In the genomic region with DNA sequence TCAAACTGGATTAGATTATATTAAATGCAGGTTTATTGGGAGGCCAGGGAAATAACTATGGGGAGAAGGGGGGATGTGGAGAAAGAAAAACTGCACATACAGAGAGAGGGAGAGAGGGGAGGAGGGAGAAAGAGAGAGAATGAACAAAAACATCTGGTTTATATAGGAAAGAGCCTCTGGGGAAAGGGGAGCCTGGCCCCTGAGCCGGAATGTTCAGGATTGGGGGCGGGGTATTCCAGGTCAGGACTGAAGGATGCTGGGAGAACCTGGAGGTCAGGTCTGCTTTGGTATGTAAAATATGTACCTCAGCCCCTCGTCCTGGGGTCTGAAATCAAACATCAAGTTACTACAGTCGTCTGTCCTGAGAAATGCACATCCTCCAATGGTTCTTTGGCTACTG, we compare ENCODE assay signal across 15 mouse cellular contexts.
"Had no signal": no experiment of that assay in that cellular context is flagged by ENCODE, and none has a peak within 500 bp of the region (broad histone marks: within the 10 kb centered on the region; RNA-seq: fewer than 3 reads in every experiment).

No protein-coding gene starts in this region.

- H3K4me3 ChIP-seq: layer of hippocampus, adult 2 months; liver, embryonic 15.5 days; midbrain, embryonic 10.5 days; myocyte; neural tube, embryonic 15.5 days had no signal

- ATAC-seq: lung, postnatal 0 days had no signal

- H3K27me3 ChIP-seq: neural tube, embryonic 15.5 days had no signal

- H3K9ac ChIP-seq: liver, embryonic 15.5 days; neural tube, embryonic 15.5 days had no signal

- H3K36me3 ChIP-seq: liver, embryonic 15.5 days; midbrain, embryonic 10.5 days; neural tube, embryonic 15.5 days had no signal

- H3K4me2 ChIP-seq: liver, embryonic 11.5 days; liver, embryonic 15.5 days; neural tube, embryonic 15.5 days had no signal

- H3K9me3 ChIP-seq: liver, embryonic 15.5 days; midbrain, embryonic 10.5 days; neural tube, embryonic 15.5 days had no signal

- DNase-seq: kidney, postnatal 10 days; kidney, postnatal 4 days; lung, adult 2 months; lung, postnatal 36 days; midbrain, embryonic 14.5 days; right cerebral cortex, adult 18-20 months; thymus, adult 18-20 months; thymus, postnatal 25 days had no signal

- H3K4me1 ChIP-seq: liver, embryonic 15.5 days; neural tube, embryonic 15.5 days had no signal

- H3K27ac ChIP-seq: layer of hippocampus, adult 2 months; liver, embryonic 15.5 days; midbrain, embryonic 10.5 days; neural tube, embryonic 15.5 days had no signal
